Mouse (Mus musculus) neural tube, embryonic 15.5 days (tissue): ENCODE results near the gene Sel1l3. TPM values are rescaled to one million over a fixed set of nuclear protein-coding genes. Genes with fewer than 3 reads are reported as not detected.

Experiments used
- ATAC-seq: fragments of 200-750 bp; cut with Nextera tagmentation; 2 replicates; pipeline ENCODE4 v1.8.0; 2017; ENCODE audit warnings: mild to moderate bottlenecking, moderate TSS enrichment, moderate library complexity; ENCODE audit not compliant: low FRiP score
- H3K27ac ChIP-seq: fragments of 300-500 bp; sonication (generic); replicated peaks from 2 replicates; pipeline ENCODE4 v1.5.1; 2015; ENCODE audit warnings: mild to moderate bottlenecking, inconsistent platforms
- H3K27me3 ChIP-seq: fragments of 300-500 bp; sonication (generic); replicated peaks from 2 replicates; pipeline ENCODE4 v1.6.1; 2015; ENCODE audit warnings: inconsistent platforms
- H3K36me3 ChIP-seq: fragments of 300-500 bp; sonication (generic); 2 replicates; pipeline ENCODE4 v1.6.1; 2015; ENCODE audit warnings: inconsistent platforms
- H3K4me1 ChIP-seq: fragments of 300-500 bp; sonication (generic); 2 replicates; pipeline ENCODE4 v1.6.1; 2015; ENCODE audit warnings: inconsistent platforms
- H3K4me2 ChIP-seq: fragments of 300-500 bp; sonication (generic); 2 replicates; pipeline ENCODE4 v1.6.1; 2015; ENCODE audit warnings: inconsistent platforms, mild to moderate bottlenecking, moderate library complexity
- H3K4me3 ChIP-seq: fragments of 300-500 bp; sonication (generic); replicated peaks from 2 replicates; pipeline ENCODE4 v1.5.1; 2015; ENCODE audit warnings: mild to moderate bottlenecking, inconsistent platforms
- H3K9ac ChIP-seq: fragments of 300-500 bp; sonication (generic); replicated peaks from 2 replicates; pipeline ENCODE4 v1.6.1; 2015; ENCODE audit warnings: mild to moderate bottlenecking, inconsistent platforms
- H3K9me3 ChIP-seq: fragments of 300-500 bp; sonication (generic); replicated peaks from 2 replicates; pipeline ENCODE4 v1.6.1; 2016; ENCODE audit warnings: inconsistent platforms
- WGBS: fragments of 180-500 bp; shearing (Covaris S2); methylation state at CpG from one replicate; pipeline ENCODE4 v1.1.7; 2015; ENCODE audit warnings: mixed read lengths; 5-methylcytosine and 5-hydroxymethylcytosine counted together
- polyA plus RNA-seq: library from polyadenylated mRNA; unstranded; fragments of >200 nt; fragmentation: Nextera tagmentation; extraction: Ambion mirVana; gene quantifications from 2 replicates; pipeline ENCODE4 v1.2.1, GENCODE M21; 2015

Gene Sel1l3
- polyA plus RNA-seq, 1 experiment from 2014 or later = 5.9 TPM

- Histone ChIP-seq H3K4me1 (peaks cover 5% of the 10 kb centered on the region), H3K9ac (no peak overlapping the region; the same call in 1 of the 2 replicates), H3K27ac (no peak overlapping the region), H3K4me2 (no peak overlapping the region), H3K9me3 (no peaks in the 10 kb centered on the region), H3K36me3 (no peaks in the 10 kb centered on the region), H3K27me3 (no peaks in the 10 kb centered on the region), H3K4me3 (no peak overlapping the region)
- WGBS = 89% methylated on average over 7 of the region's 7 CpGs
- ATAC-seq = no peak
Observed at GRCm38 (mm10) chr5:53148960-53149685, 64.6 kb downstream of the Sel1l3 start.

DNA sequence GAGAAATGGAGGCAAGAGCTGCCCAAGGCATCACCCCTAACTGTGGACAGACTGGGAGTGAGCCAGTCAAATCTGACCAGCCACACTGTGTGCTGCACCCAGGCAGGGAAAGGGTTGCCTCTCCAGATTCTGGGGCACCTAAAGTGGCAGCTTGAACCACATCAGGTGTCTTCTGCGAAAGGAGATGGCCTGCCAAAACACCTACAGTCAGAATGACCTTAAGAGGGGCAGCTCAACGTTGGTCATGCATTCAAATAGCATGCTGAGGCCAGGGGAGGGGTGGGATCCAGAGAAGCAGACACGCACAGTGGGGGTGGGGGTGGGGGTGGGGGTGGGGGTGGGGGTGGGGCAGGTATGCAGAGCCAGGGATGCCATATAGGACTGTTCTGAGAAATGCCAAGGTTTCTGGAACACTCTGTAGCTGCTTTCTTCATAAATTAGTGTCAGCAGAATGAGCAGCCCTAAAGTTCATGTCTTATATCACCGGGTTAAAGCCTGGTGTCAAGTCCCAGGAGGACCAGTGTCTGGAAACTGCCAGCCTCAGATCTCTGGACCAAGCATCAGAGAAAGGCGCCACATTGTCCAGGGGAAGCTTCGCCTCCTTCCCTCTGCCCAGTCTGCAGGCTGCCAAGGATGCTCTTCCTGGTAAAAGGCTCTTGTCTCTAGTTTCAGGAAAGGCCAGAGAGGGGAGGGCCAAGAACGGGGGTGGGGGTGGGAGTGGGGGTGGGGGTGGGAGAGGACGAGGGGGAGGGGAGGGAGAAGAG, 65.4 kb downstream of the Sel1l3 start:
- Histone ChIP-seq H3K36me3 (0 out of 2 replicates have a peak, but pooled peaks cover 3% of the 10 kb centered on the region), H3K4me3 (no peak overlapping the region), H3K4me1 (peaks cover 5% of the 10 kb centered on the region), H3K9me3 (no peaks in the 10 kb centered on the region), H3K27ac (no peak overlapping the region), H3K9ac (no peak overlapping the region), H3K27me3 (no peaks in the 10 kb centered on the region), H3K4me2 (no peak overlapping the region)
- WGBS = 48% methylated on average over 8 of the region's 8 CpGs
- ATAC-seq = no peak; the same call in 1 of the 2 replicates

GRCm38 (mm10) chr5:53147418-53147817, 66.3 kb downstream of the Sel1l3 start:
- Histone ChIP-seq H3K9me3 (no peaks in the 10 kb centered on the region), H3K27me3 (no peaks in the 10 kb centered on the region), H3K4me2 (no peak overlapping the region), H3K4me1 (peaks cover 5% of the 10 kb centered on the region), H3K4me3 (no peak overlapping the region), H3K27ac (no peak overlapping the region), H3K36me3 (0 out of 2 replicates have a peak, but pooled peaks cover 3% of the 10 kb centered on the region), H3K9ac (no peak overlapping the region)
- 90% methylated on average over 4 of the region's 4 CpGs for WGBS
- ATAC-seq = no peak

GRCm38 (mm10) chr5:53146684-53147061, 67.1 kb downstream of the Sel1l3 start:
- Histone ChIP-seq H3K36me3 (0 out of 2 replicates have a peak, but pooled peaks cover 3% of the 10 kb centered on the region), H3K9me3 (no peaks in the 10 kb centered on the region), H3K9ac (no peak overlapping the region), H3K4me2 (no peak overlapping the region), H3K27me3 (no peaks in the 10 kb centered on the region), H3K4me1 (peaks cover 5% of the 10 kb centered on the region), H3K4me3 (no peak overlapping the region), H3K27ac (no peak overlapping the region)
- ATAC-seq = no peak
- 73% methylated on average over 4 of the region's 4 CpGs for WGBS

GRCm38 (mm10) chr5:53146049-53146683, 67.6 kb downstream of the Sel1l3 start:
- Histone ChIP-seq H3K9me3 (no peaks in the 10 kb centered on the region), H3K9ac (no peak overlapping the region), H3K4me3 (no peak overlapping the region), H3K4me2 (no peak overlapping the region), H3K27me3 (no peaks in the 10 kb centered on the region), H3K4me1 (peaks cover 5% of the 10 kb centered on the region), H3K36me3 (0 out of 2 replicates have a peak, but pooled peaks cover 3% of the 10 kb centered on the region), H3K27ac (no peak overlapping the region)
- ATAC-seq = no peak
- 22% methylated on average over 10 of the region's 10 CpGs for WGBS

DNA sequence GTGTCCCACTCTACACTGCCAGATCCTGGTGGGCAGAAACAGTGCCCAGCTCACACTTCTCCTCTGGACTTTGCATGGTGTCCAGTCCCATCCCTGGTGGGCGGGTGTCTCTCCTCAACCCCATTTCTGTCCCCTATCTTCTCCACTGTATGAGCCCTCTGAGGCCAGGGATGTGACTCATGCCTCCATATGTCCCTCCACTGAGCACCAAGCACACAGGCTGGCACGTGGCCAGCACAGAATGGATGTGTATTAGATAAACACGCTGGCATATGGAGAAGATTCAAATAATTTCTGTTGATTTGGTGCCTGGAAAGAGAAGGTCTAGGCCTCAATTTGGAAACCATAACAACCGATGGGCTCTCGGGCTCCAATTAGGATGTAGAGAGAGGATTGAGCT, 71.1 kb downstream of the Sel1l3 start:
- 0 out of 2 replicates have a peak, but pooled peaks cover 3% of the 10 kb centered on the region for H3K36me3 ChIP-seq
- WGBS = 80% methylated on average over 5 of the region's 5 CpGs
- H3K27ac ChIP-seq = no peak overlapping the region
- no peak overlapping the region for H3K9ac ChIP-seq
- H3K9me3 ChIP-seq = no peaks in the 10 kb centered on the region
- no peak overlapping the region for H3K4me3 ChIP-seq
- 0 out of 2 replicates have a peak, but pooled peaks have one; percentile 21 for ATAC-seq
- H3K4me2 ChIP-seq = no peak overlapping the region
- H3K4me1 ChIP-seq = peaks cover 5% of the 10 kb centered on the region
- H3K27me3 ChIP-seq = no peaks in the 10 kb centered on the region

DNA sequence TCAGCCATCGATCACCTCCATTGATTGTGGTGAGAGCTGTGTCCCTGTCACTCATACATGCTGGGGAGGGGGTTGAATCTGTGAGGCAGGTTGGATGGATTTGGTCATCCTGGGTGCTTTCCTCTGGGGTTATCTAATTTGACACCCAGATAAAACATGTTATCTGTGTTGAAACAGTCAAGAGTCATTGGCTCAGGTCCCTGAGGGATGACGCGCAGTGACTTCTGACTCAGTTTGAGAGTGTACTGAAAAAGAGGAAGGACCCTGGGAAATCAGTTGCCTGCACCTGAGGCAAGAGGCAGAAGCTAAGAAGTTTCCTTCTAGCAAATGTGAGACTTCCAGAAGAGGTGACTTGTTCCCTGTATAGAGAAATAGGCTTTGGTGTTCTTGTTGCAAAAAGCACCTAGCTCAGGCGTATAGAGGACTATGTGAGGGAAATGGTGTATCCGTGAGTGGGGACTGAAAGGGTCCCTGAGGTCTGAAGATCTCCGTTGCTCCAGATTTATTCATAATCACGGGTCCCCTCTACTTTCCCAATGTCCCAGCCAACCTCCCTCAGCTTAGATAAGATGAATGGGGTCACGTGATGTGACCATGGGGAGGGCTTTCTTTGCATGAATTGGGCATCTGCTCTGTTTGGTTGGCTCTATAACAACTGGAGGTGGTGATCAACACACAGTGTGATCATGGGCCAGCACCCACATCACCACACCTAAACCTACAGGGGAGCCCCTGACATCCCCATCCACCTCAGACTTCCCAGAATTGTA, 73.4 kb downstream of the Sel1l3 start:
- no peak overlapping the region for H3K4me3 ChIP-seq
- H3K27me3 ChIP-seq = no peaks in the 10 kb centered on the region
- 0 out of 2 replicates have a peak, but pooled peaks cover 3% of the 10 kb centered on the region for H3K36me3 ChIP-seq
- no peak overlapping the region for H3K9ac ChIP-seq
- no peaks in the 10 kb centered on the region for H3K4me1 ChIP-seq
- no peaks in the 10 kb centered on the region for H3K9me3 ChIP-seq
- H3K4me2 ChIP-seq = no peak overlapping the region
- H3K27ac ChIP-seq = no peak overlapping the region
- 91% methylated on average over 8 of the region's 8 CpGs for WGBS
- no peak for ATAC-seq

DNA sequence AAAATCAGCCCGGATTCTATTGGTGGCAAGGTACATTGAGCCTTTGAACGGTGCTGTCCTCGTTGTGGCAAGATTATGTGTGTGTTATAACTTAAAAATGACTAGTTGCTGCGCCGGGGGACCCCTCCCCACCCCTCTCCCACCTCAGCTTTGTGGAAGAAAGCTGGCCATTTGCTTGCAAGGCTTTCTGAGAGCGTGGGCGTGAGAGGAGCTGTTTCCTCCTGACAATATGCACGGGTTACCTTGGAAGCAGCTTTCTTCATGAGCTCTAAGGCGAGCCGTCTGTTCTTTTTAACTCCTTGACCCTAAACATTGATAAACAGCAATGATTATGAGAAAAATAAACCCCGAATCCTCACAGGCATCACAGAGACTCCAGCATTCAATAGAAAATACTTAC, 74.2 kb downstream of the Sel1l3 start:
- no peaks in the 10 kb centered on the region for H3K9me3 ChIP-seq
- H3K4me2 ChIP-seq = no peak overlapping the region
- 0 out of 2 replicates have a peak, but pooled peaks cover 3% of the 10 kb centered on the region for H3K36me3 ChIP-seq
- H3K9ac ChIP-seq = no peak overlapping the region
- no peak for ATAC-seq
- WGBS = 47% methylated on average over 11 of the region's 11 CpGs
- H3K27me3 ChIP-seq = no peaks in the 10 kb centered on the region
- no peaks in the 10 kb centered on the region for H3K4me1 ChIP-seq
- H3K4me3 ChIP-seq = no peak overlapping the region
- no peak overlapping the region for H3K27ac ChIP-seq

DNA sequence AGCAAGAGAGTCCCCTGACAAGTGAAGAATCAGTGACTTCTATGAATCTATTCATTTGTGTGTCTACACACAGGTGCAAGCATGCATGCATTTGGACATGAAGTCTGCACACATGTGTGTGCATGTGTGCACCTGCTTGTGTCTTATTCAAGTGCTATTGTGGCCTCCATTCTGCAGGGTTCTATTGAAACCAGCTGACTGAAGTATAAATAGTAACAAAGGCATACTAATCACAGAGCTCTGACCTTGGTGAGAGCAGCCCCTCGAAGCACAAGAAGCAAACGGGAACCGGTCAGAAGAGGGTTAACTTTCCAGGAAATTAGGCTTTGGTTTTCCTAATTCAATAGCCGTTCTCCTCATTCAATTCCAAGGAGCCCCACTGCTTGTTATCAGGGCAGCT, 74.6 kb downstream of the Sel1l3 start:
- Histone ChIP-seq H3K9me3 (no peaks in the 10 kb centered on the region), H3K4me2 (no peak overlapping the region), H3K36me3 (0 out of 2 replicates have a peak, but pooled peaks cover 3% of the 10 kb centered on the region), H3K9ac (no peak overlapping the region), H3K4me3 (no peak overlapping the region), H3K27ac (no peak overlapping the region), H3K27me3 (no peaks in the 10 kb centered on the region), H3K4me1 (no peaks in the 10 kb centered on the region)
- WGBS = 25% methylated on average over 4 of the region's 4 CpGs
- no peak for ATAC-seq

DNA sequence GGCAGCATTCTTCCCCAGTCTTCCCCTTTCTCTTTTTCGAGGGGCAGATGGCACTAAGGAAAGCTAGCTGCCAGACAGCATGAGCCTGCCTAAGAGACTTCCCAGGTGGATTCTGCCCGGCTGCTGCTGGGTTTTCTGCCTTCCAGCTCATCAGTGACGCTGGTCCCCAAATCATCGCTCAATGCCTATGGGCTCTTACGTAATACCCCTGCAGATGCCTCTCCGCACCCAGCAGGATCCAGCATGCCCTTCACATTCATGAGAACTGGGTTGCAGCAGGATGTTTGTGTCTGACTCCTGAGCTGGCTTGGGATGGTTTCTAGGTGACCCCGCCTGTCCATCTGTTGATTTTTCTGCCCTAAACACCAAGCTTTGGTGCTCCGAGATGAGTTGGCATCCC, 75.7 kb downstream of the Sel1l3 start:
- Histone ChIP-seq H3K4me2 (no peak overlapping the region), H3K9me3 (no peaks in the 10 kb centered on the region), H3K27ac (no peak overlapping the region), H3K36me3 (no peaks in the 10 kb centered on the region), H3K9ac (no peak overlapping the region), H3K27me3 (no peaks in the 10 kb centered on the region), H3K4me3 (no peak overlapping the region), H3K4me1 (no peaks in the 10 kb centered on the region)
- WGBS = 70% methylated on average over 8 of the region's 8 CpGs
- no peak for ATAC-seq

DNA sequence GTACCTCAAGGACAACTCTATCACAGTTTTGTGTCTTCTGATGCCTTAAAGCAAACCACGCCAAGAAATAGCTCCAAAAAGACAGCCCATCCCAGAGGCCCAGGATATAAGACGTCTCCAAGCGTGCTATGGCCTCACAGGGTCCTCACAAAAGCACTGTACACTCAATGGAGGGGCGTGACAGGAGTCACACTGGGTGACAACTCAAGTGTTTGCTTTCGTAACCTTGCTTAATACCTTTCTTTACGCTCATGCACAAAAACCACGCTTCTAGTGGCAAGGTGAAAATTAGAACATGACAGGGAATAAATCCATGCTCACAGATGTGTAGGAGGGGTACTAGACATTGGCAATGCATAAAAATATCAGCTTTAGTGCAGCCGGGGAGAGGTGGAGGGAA, 77.7 kb downstream of the Sel1l3 start:
- no peak overlapping the region for H3K27ac ChIP-seq

More for the DNA sequence above, 77.7 kb downstream of the Sel1l3 start:
- no peak overlapping the region for H3K4me3 ChIP-seq
- ATAC-seq = no peak
- WGBS = 76% methylated on average over 8 of the region's 8 CpGs
- no peaks in the 10 kb centered on the region for H3K36me3 ChIP-seq
- no peak overlapping the region for H3K9ac ChIP-seq
- H3K4me2 ChIP-seq = no peak overlapping the region
- H3K4me1 ChIP-seq = no peaks in the 10 kb centered on the region
- no peaks in the 10 kb centered on the region for H3K9me3 ChIP-seq
- no peaks in the 10 kb centered on the region for H3K27me3 ChIP-seq
